Mouse (Mus musculus): Measurements from ENCODE around the gene Smim17. TPM values are rescaled to one million over a fixed set of nuclear protein-coding genes. Genes with fewer than 3 reads are reported as not detected.
"Not testable (repeated sequence)": the region's sequence is repeated elsewhere in the genome, so short reads cannot be mapped to it uniquely, and the experiment has no call there.

Smim17 gene
- 10 to 100 TPM; 18.5 to 19.0 TPM for total RNA-seq (2021)
- long read RNA-seq, partial matches to known transcripts: 0 of 1 reads
- long read RNA-seq, other reads (novel, unspliced or antisense): 0 of 1 reads

DNA sequence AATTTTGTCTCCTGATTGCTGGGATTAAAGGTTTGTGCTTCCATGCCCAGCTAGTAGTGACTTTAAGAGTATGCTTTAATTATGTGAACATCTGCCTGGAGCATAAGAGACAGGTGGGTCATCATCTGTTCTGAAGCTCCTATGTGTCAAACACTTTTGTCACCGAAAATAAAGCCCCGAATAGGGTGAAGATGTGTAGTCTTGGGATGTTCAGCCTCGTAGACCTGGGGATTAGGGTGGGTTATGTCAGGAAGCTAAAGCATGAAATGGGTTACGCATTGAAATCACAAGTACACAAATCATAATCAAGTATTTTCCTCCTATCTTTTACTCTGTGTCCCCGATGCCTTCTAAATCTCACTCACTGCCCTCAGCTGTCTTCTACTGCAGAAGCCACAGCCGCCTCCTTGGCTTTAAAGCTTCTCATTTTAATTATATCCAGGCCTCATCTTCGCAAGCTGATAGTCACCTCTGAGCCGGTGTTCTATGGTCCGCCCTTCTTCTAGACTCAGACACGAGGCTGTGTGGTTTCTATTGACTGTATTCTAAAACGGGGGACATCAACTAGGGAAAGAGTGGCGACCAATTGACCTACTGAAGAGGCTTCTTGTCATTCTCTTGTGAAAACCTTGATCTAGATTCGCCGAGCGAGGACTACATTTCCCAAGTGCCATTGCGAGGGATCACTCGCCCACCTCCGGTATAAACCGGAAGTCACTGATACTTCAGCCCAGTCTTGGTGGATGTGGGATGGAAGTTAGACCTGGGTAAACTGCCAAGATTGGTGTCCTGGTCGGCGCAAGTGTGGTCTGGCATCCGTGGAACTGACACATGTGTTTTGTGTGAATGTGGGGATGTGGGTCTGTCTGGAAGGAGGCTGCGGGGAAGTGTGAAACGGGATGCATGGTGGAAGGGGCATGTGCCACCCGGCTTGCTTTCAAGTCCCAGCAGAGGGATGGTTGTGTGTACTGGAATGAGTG, at the start of gene Smim17:
TSS of gene Smim17 (plus strand) at position 720 of the 980 bp plus-strand sequence.
- DNase-seq (ENCODE audit: low spot score in 2 of 2): peak; percentile 69 to 71

DNA sequence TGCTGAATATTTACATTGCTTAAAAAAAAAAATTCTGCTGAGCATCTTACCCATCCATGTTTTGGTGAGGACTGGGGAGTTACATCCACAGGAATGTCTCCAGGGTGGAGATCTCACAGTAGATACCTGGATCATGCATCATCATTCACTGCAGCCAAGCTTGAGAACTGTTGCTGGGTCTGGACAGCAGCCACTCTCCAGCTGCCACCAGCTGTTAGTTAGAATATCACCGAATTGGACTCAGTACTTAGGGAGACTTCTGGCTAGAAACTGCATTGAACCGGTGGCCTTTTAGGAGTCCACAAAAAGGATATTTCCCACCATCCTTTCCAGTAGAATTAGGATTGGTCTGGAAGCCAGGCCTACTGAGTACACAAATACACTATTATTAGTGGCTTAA, 40.4 kb upstream of the Smim17 start:
- DNase-seq (ENCODE audit: low spot score in 2 of 2): no peak

DNA sequence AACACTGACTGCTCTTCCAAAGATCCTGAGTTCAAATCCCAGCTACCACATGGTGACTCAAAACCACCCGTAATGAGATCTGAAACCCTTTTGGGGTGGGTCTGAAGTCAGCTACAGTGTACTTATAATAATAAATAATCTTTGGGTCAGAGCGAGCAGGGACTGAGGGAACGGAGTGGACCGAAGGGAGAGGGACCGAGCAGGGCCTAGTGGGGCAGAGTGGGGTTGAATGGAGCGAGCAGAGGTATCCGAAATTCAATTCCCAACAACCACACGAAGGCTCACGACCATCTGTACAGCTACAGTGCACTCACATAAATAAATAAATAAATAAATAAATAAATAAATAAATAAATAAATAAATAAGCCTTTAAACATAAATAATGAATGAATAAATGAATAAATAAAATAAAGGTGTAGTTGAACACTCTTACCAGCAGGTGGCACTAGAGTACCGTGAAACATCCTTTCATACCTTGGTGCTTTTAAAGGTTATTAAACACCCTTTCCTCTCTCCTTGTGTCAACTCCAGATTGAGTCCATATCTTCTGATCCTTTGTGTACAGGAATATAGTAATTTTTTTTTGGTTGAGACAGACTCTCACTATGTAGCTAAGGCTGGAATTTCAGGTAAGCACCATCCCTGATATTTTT, 39.5 kb upstream of the Smim17 start:
- DNase-seq (ENCODE audit: low spot score in 2 of 2): no peak

DNA sequence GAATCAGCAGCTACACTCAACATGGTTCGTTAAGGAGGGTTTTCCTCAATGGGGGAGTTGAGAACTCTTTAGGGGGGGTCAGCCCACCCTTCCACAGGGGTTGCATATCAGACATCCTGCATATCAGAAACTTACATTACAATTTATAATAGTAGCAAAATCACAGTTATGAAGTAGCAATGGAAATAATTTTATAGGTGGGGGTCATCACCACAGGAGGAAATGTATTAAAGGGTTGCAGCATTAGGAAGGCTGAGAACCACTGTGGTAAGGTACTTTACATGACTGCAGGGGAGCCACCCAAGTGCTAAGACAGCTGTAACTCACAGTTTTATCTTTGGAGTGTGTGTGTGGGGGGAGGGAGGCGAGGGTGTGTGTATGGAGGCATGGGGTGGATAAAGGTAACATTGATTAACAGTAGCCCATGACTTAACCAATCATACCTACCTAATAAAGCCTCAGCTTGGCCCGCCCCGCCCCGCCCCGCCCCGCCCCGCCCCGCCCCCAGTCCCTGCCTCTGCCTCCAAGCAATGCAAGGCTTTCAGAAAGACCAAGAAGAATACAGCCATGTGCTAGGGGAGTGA, 37.9 kb upstream of the Smim17 start:
- DNase-seq (ENCODE audit: low spot score in 2 of 2): no peak

DNA sequence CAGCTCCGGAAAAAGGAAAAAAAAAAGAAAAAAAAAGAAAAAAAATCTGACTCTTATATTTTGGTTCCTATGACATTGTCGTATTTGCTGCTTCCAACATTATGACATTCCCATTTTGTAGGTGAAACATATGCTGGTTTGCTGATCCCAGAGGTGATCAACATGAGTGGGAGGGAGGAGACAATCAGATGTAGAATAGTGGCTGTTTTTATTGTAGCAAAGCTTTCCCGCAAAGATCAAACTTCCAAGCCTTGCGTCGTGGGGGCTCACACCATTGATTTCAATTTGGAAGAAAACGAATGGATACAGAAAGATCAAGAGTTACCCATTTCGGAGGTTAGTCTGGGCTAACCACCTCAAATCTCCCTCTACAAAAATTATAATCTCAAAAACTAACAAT, 36.8 kb upstream of the Smim17 start:
- no peak for DNase-seq (ENCODE audit: low spot score in 2 of 2)

DNA sequence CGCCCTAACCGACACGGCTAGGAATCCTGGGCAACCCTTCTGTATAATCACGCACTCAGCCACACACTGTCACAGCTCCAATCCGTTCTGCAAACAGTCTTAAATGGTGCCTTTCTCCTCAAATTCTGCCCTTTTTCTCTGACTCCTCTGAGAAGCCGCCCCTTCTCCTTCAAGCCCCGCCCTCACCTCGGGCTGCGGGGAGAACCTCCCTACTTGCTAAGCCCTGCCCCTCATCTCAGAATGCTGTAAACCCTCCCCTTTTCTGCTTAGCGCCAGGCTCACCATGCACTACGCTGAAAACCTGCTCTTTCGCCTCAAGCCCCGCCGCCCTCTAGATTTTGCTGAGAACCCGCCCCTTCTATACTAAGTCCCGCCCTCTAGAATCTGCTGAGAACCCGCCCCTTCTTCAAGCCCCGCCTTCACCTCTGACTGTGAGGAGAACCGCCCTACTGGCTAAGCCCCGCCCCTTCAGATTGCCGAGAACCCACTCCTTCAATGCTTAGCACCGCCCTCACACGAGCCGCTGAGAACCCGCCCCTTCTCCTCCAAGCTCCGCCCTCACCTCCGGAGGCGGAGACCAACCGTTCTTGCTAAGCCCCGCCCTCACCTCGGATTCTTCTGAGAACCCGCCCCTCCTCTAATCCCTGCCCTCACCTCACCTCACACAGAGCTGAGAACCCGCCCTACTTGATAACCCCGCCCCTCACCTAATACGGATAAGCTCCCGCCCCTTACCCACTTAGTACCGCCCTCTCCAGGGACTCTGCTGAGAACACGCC, 36.1 kb upstream of the Smim17 start:
- DNase-seq (ENCODE audit: low spot score in 2 of 2): peak; percentile 97 to 98

DNA sequence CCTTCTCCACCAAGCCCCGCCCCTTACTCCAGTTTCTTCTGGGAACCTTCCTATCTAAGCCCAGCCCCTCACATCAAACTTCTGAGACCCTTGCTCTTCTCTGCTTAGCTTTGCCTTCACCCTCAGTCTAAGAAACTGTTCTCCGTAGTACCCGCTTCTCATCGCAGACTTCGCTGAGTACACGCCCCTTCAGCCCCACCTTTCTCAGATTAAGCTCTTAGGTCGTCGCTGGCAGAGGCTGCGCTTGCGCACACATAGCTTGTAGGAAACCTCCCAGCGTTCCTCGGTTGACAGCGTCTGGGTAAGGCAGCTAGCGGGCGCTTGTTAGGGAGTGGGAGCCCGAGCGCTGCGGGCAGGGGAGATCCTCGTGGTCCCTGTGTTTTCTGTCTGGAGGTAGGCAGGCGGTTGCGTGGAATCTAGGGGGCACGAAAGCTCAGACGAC, 35.4 kb upstream of the Smim17 start, which contains the start of gene Zfp78:
TSS of gene Zfp78 (plus strand) at position 234 of the 442 bp plus-strand sequence.
- DNase-seq (ENCODE audit: low spot score in 2 of 2): peak in 1 of 2 experiments; percentile 92

DNA sequence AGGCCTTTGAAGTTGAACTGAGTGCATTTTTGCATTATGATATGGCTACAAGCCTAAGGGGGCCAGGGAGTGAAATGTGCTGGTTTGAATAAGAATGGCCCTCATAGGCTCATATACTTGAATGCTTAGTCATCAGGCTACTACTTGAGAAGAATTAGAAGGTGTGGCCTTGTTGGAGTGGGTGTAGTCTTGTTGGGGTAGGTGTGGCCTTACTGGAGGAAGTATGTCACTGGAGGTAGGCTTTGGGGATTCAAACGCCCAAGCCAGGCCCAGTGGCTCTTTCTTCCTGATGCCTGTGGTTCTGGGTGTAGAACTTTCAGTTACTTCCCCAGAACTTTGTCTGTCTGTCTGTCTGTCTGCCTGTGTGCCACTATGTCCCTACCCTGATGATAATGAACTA, 33.8 kb upstream of the Smim17 start:
- DNase-seq (ENCODE audit: low spot score in 2 of 2): no peak

DNA sequence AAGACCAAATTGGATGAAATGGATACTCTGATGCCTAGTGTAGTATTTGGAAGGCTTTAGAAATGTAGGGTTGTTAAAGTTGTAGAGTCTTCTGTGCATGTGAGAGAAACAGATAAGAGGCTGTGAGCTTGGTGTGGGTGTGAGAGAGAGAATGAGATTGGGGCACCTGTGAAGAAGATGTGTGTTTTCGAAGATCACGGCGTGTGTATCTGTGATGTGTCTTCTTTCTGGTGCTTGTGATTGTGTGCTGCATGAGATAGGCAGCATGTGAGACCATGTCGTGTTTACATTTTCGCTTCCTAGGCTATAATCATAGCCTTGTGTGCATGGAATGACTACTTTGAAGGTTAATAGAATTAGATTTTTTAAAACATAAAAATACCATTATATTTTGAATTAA, 31.3 kb upstream of the Smim17 start:
- no peak for DNase-seq (ENCODE audit: low spot score in 2 of 2)

DNA sequence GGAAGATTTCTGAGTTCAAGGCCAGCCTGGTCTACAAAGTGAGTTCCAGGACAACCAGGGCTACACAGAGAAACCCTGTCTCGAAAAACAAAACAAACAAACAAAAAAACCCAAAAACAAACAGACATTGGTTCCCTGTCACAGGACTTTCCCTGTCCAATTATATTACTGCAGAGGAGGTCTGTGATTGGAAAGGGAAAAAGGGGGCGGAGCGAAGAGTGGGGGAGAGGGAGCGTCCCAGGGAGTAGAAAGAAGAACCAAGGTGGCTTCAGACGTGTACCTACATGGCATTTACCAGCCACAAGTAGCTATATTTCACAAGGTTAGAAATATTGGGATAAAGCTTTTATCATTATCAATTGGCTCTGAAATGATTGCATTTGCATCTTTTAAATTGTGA, 30.4 kb upstream of the Smim17 start:
- DNase-seq (ENCODE audit: low spot score in 2 of 2): not testable (repeated sequence)

DNA sequence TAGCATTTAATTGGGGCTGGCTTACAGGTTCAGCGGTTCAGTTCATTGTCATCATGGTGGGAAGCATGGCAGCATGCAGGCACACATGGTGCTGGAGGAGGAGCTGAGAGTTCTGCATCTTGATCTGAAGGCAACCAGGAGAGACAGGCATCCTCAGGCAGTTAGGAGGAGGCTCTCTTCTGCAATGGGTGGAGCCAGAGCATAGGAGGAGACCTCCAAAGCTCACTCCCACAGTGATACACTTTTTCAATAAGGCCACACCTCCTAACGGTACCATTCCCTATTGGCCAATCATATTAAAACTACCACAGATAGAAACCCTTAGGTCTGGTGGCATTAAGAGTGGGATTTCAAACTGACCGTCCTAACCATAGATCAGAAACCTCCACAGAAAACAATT, 29.1 kb upstream of the Smim17 start:
- no peak for DNase-seq (ENCODE audit: low spot score in 2 of 2)

DNA sequence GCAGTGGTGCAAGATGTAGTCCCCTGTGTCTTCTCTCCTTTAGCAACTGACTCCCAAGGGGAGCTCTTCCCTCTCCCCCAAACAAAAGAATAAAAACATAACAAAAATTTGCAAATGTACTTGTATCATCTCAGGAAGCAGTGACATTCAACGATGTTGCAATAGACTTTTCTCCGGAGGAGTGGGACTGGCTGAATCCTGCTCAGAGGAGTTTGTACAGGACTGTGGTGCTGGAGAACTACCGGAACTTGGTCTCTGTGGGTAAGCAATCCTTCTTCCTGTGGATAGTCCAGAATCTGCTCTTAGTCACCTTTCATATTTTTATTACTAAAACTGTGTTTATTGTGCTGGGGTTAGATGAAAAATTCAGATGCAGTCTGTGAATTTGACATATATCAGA, 25.5 kb upstream of the Smim17 start:
- DNase-seq (ENCODE audit: low spot score in 2 of 2): no peak

DNA sequence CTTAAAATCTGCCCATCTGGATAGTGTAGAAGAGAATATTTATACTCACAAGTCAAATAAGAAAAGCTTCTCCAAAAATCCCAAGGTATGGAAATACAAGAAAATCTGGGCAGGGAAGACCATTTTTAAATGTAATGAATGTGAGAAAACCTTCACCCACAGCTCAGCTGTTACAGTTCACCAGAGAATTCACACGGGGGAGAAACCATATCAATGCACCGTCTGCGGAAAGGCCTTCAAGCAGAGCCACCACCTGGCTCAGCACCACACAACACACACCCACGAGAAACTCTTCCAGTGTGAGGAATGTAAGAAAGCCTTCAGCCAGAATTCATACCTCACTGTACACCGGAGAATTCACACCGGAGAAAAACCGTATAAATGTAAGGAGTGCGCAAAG, 20.1 kb upstream of the Smim17 start:
- no peak for DNase-seq (ENCODE audit: low spot score in 2 of 2)

DNA sequence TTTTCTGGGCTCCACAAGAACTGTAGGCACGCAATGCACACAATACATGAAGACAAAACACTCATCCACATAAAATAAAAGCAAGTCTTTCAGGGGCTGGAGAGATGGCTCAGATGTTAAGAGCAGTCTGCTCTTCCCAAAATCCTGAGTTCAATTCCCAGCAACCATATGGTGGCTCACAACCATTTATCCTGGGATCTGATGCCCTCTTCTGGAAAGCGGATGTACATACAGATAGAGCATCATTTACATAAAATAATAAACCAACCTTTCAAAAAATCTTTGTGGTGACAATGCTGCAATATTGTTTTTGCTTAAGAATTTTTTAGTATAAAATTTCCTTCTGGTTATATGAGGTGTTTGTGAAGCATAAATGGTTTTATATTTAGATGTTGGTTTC, 17.1 kb upstream of the Smim17 start:
- DNase-seq (ENCODE audit: low spot score in 2 of 2): no peak

DNA sequence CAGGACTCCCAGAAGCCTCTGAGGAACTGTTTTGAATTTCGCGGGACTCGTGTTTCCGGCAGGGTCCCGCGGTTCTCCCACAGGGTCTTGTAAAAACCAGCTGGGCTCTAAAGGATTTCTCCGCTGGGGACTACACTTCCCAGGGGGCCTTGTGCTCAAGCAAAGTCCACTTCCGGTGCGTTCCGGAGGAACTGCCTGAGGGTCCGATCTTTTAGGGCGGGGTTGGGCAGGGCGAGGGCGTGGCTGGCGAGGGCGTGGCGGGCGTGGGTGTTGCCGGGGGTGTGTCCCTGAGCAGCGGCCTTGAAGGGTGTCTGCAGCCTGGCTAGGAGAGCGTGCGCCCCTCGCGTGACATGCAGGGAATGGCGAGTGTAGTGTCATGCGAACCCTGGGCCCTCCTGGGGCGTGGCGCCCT, 15.5 kb upstream of the Smim17 start, which contains the start of gene Zfp28:
TSS of gene Zfp28 (plus strand) at position 252 of the 412 bp plus-strand sequence.
- peak; percentile 91 to 93 for DNase-seq (ENCODE audit: low spot score in 2 of 2)

DNA sequence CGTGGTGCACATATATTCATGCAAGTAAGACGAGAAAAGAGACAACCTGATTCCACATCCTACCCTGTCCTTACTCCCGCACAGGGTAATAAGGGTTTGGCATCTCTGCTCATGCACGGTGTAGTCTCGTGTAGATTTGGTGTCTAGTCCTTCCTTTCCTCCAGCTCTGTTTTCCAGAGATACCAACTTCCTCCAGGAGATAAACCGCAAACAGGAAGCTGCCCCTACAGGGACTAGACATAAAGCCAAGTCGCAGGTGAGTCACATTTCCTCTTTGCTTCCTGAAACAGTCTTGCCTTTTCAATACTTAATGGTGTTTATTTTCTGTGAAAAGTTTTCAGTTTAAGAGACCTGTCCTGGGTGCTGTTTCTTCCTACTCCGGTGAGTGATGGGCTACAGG, 14.5 kb upstream of the Smim17 start:
- DNase-seq (ENCODE audit: low spot score in 2 of 2): no peak

DNA sequence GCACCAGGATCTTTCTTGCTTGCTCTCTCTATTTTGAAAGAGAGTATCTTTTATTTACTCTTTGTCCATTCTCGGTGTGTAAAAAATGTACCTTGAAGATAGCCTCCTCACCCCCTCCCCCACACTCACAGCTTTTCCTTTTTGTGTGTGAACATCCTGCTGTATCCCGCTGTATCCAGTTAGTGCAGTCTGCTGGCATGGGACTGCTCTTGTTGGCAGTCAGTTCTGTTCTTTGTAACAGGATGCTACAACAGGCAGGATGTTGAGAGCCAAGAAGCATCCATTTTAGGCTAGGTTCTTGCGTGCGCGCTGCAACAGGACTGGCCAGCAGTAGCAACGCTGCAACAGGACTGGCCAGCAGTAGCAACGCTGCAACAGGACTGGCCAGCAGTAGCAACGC, 11.5 kb upstream of the Smim17 start:
- peak in 1 of 2 experiments; percentile 36 for DNase-seq (ENCODE audit: low spot score in 2 of 2)

DNA sequence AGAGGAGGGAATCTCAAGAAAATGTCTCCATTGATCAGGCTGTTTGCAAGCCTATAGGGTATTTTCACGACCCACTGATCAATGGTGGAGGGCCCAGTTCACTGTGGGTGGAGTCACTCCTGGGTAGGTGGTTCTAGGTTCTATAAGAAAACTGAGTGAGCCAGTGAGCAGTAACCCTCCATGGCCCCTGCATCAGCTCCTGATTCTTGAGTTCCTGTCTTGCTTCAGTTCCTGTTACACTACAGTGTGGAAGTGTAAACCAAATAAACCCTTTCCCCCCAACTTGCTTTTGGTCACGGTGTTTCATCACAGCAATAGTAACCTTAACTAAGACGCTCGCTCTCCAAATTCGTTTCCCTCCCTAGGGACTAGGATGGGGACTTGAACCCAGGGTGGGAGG, 9.5 kb upstream of the Smim17 start:
- no peak for DNase-seq (ENCODE audit: low spot score in 2 of 2)

DNA sequence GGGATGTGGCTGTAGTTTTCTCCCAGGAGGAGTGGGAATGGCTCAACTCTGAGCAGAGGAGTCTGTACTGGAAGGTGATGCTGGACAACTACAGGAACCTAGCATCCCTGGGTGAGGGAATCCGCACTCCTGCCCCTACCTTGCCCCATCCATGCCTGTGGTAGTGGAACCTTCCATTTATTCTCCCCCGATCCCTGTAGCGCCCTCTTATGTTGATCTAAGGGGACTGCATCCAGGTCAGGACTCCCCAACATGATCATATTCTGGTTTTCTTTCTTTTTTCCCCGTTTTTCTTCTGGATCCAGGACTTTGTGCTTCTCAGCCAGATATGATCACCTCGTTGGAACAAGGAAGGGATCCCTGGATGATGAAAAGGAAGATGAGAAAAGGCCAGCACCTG, 9.1 kb upstream of the Smim17 start:
- no peak for DNase-seq (ENCODE audit: low spot score in 2 of 2)

DNA sequence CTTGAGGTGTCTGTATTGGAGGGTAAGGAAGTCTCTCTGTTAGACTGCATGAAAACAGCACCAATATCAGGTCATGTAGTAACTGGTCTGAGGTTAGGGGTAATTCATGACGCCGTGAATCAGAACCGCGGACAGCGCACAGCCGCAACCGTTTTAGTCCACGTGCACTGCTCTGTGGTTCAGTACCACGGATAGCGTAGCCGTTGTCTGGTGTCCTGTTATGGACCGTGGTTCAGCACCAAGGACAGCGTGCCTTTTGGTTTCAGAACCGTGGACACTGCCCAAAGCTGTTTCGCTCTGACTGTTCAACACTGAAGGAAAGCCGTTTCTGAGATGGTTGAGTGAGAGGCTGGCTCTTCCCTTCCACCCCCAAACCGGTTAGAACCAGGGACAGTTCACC, 11.5 kb downstream of the Smim17 start, which contains the start of gene Gm20715:
TSS of gene Gm20715 (plus strand) at position 235 of the 400 bp plus-strand sequence.
- peak; percentile 88 to 89 for DNase-seq (ENCODE audit: low spot score in 2 of 2)

Data from layer of hippocampus, postnatal 10 days (tissue).